Mouse (Mus musculus) bone marrow, adult 2 months (tissue): ENCODE measurements at regions not wholly inside any gene's neighbourhood (a gene's known extent, or its start where the extent isn't known, plus 50 kb on each side); places are given as distances from the start of the nearest gene placed in this dataset.

Experiments used
- CTCF ChIP-seq: fragments of 200-500 bp; IDR thresholded peaks from 2 replicates; pipeline ENCODE4 v1.5.1; 2011; ENCODE audit warnings: low read length, control low read depth; ENCODE audit not compliant: control insufficient read depth, insufficient read depth
- POLR2A ChIP-seq: fragments of 200-500 bp; IDR thresholded peaks from 2 replicates; pipeline ENCODE4 v1.6.1; 2011; ENCODE audit warnings: low read depth, mild to moderate bottlenecking, control low read depth, low read length, borderline replicate concordance; ENCODE audit not compliant: control insufficient read depth

DNA sequence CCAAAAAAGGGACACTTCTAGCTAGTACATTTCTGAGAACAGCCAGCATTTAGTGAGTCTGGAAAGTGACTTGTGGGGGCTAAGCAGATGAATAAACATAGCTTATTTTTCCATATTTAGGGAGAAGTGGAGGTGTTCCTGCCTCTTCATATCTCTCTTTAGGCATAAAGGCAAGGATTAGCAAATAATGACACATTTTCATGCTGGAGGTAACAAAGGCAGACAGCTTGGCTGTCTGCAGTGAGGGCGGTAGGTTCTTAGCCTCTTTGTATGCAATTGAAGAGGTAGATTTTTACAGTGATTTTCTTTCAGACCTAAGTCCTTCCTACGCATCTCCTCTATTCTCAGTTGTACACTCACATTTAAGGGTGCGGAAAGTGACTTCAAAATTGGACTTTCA is 176.5 kb downstream of the Icos start:
- TF ChIP-seq CTCF (no peak), POLR2A (no peak)
